Mouse (Mus musculus) megakaryocyte, embryonic 14.5 days (primary cell): ENCODE measurements around the gene Sox5.

ENCODE experiments used
- FLI1 ChIP-seq: IDR thresholded peaks from 2 replicates; pipeline ENCODE4 v1.6.1; 2012; ENCODE audit warnings: low read length, inconsistent platforms, mixed read lengths
- GATA1 ChIP-seq: IDR thresholded peaks from 3 replicates; pipeline ENCODE4 v1.6.1; 2012; ENCODE audit warnings: mixed read lengths, low read length, inconsistent platforms, borderline replicate concordance

GRCm38 (mm10) chr6:144086096-144086810, 695.5 kb downstream of the Sox5 start:
- TF ChIP-seq GATA1, result no peak
- no peak for TF ChIP-seq FLI1
